Mouse (Mus musculus) stomach, embryonic 14.5 days (tissue): ENCODE data around the gene Cel. TPM values are rescaled to one million over a fixed set of nuclear protein-coding genes. Genes with fewer than 3 reads are reported as not detected.

Experiments used
- ATAC-seq: fragments of 200-750 bp; cut with Nextera tagmentation; 2 replicates; pipeline ENCODE4 v1.8.0; 2017; ENCODE audit warnings: low read depth, moderate TSS enrichment; ENCODE audit not compliant: insufficient number of reproducible peaks, insufficient read depth, low FRiP score
- H3K27ac ChIP-seq: fragments of 300-500 bp; sonication (generic); 2 replicates; pipeline ENCODE4 v1.5.1; 2014; ENCODE audit warnings: mild to moderate bottlenecking, low read length, moderate library complexity, mixed read lengths
- H3K27me3 ChIP-seq: fragments of 300-500 bp; sonication (generic); 2 replicates; pipeline ENCODE4 v1.6.1; 2014; ENCODE audit warnings: low read length, control low read depth, mixed read lengths; ENCODE audit not compliant: control insufficient read depth, insufficient read depth
- H3K36me3 ChIP-seq: fragments of 300-500 bp; sonication (generic); 2 replicates; pipeline ENCODE4 v1.6.1; 2014; ENCODE audit warnings: mild to moderate bottlenecking, control low read depth, low read length, moderate library complexity, mixed read lengths; ENCODE audit not compliant: control insufficient read depth, insufficient read depth
- H3K4me1 ChIP-seq: fragments of 300-500 bp; sonication (generic); 2 replicates; pipeline ENCODE4 v1.6.1; 2014; ENCODE audit warnings: low read length, control low read depth, mixed read lengths; ENCODE audit not compliant: control insufficient read depth, insufficient read depth
- H3K4me2 ChIP-seq: fragments of 300-500 bp; sonication (generic); replicated peaks from 2 replicates; pipeline ENCODE4 v1.6.1; 2014; ENCODE audit warnings: low read depth, low read length, control low read depth
- H3K4me3 ChIP-seq: fragments of 300-500 bp; sonication (generic); 2 replicates; pipeline ENCODE4 v1.5.1; 2014; ENCODE audit warnings: low read depth, low read length, control low read depth
- H3K9ac ChIP-seq: fragments of 300-500 bp; sonication (generic); replicated peaks from 2 replicates; pipeline ENCODE4 v1.6.1; 2014; ENCODE audit warnings: low read depth, mild to moderate bottlenecking, control low read depth, low read length, moderate library complexity, mixed read lengths
- H3K9me3 ChIP-seq: fragments of 300-500 bp; sonication (generic); 2 replicates; pipeline ENCODE4 v1.6.1; 2016; ENCODE audit warnings: low read depth, low read length, control low read depth; ENCODE audit not compliant: control insufficient read depth
- WGBS: fragments of 180-500 bp; shearing (Covaris S2); extraction: QIAGEN DNeasy Blood & Tissue Kit; methylation state at CpG from one replicate; pipeline ENCODE4 v1.1.7; 2014; 5-methylcytosine and 5-hydroxymethylcytosine counted together
- polyA plus RNA-seq: library from polyadenylated mRNA; unstranded; fragments of >200 nt; fragmentation: Nextera tagmentation; extraction: Ambion mirVana; gene quantifications from 2 replicates; pipeline ENCODE4 v1.2.1, GENCODE M21; 2014

The Cel gene
- polyA plus RNA-seq, 1 experiment from 2014 or later, result not detected

GRCm38 (mm10) chr2:28549157-28549556, 14.0 kb downstream of the Cel start:
- H3K9me3 ChIP-seq, result no peaks in the 10 kb centered on the region
- H3K27ac ChIP-seq, result no peak overlapping the region
- peaks cover 74% of the 10 kb centered on the region for H3K36me3 ChIP-seq
- 88% methylated on average over 13 of the region's 13 CpGs for WGBS
- H3K9ac ChIP-seq, result no peak overlapping the region
- H3K4me3 ChIP-seq, result no peak overlapping the region
- no peaks in the 10 kb centered on the region for H3K27me3 ChIP-seq
- H3K4me2 ChIP-seq, result no peak overlapping the region
- no peak for ATAC-seq
- no peaks in the 10 kb centered on the region for H3K4me1 ChIP-seq

GRCm38 (mm10) chr2:28547237-28548172, 15.7 kb downstream of the Cel start:
- Histone ChIP-seq H3K9ac (no peak overlapping the region), H3K4me2 (no peak overlapping the region), H3K36me3 (peaks cover 83% of the 10 kb centered on the region), H3K4me3 (no peak overlapping the region), H3K4me1 (no peaks in the 10 kb centered on the region), H3K27me3 (no peaks in the 10 kb centered on the region), H3K27ac (no peak overlapping the region), H3K9me3 (no peaks in the 10 kb centered on the region)
- peak; percentile 53; the same call in 1 of the 2 replicates for ATAC-seq
- WGBS, result 55% methylated on average over 11 of the region's 11 CpGs

DNA sequence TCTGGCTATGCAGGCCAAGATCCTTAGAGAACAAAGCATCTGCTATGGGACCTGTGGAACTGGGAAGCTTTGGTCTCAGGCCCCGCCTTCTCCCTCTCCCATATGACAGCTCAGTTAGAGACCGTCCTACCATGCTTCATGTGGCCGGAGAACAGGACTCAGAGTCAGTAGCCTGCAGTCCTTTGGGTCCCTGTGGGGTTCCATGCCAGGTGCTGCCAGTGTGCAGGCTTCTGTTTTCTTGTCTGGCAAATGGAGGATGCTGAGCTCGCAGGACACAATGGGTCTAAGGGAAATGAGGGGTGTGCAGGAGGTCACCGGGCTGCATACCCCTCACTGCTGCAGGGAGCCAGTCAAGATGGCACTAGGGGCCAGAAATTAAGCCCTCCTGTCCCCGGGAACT, 16.6 kb downstream of the Cel start:
- no peak overlapping the region for H3K9ac ChIP-seq
- ATAC-seq, result no peak
- peaks cover 80% of the 10 kb centered on the region for H3K36me3 ChIP-seq
- no peak overlapping the region for H3K4me3 ChIP-seq
- no peak overlapping the region for H3K4me2 ChIP-seq
- no peak overlapping the region for H3K27ac ChIP-seq
- no peaks in the 10 kb centered on the region for H3K4me1 ChIP-seq
- H3K27me3 ChIP-seq, result no peaks in the 10 kb centered on the region
- 78% methylated on average over 6 of the region's 6 CpGs for WGBS
- no peaks in the 10 kb centered on the region for H3K9me3 ChIP-seq

DNA sequence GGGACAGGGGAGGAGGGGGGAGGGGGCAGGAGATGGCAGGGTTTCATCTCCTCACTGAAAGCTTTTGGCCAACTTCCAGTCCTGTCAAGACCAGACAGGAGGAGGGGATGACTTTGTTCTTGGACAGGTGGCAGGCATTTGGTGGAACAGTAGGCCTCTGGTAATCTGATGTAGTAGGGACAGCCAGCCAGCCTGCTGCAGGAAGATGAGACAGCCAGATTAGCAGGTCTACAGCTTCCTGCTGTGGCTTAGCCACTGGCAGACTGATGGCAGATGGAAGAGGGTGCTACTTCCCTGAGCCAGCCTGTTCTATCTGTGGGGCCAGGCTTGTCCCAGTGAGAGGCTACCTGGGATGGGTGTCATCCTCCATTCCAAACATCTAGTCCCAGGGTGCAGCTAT, 17.2 kb downstream of the Cel start:
- Histone ChIP-seq H3K4me3 (no peak overlapping the region), H3K36me3 (peaks cover 74% of the 10 kb centered on the region), H3K9me3 (no peaks in the 10 kb centered on the region), H3K4me2 (no peak overlapping the region), H3K27ac (no peak overlapping the region), H3K9ac (no peak overlapping the region), H3K27me3 (no peaks in the 10 kb centered on the region), H3K4me1 (no peaks in the 10 kb centered on the region)
- ATAC-seq, result no peak

- no peak overlapping the region for H3K9ac ChIP-seq
- WGBS, result 93% methylated on average over 8 of the region's 8 CpGs
- no peak overlapping the region for H3K4me2 ChIP-seq
- H3K36me3 ChIP-seq, result peaks cover 55% of the 10 kb centered on the region
- H3K27ac ChIP-seq, result no peak overlapping the region
- H3K27me3 ChIP-seq, result no peaks in the 10 kb centered on the region
- no peak for ATAC-seq
- H3K4me3 ChIP-seq, result no peak overlapping the region
- H3K4me1 ChIP-seq, result peaks cover 19% of the 10 kb centered on the region
- H3K9me3 ChIP-seq, result no peaks in the 10 kb centered on the region
These were observed 19.3 kb downstream of the Cel start for GRCm38 (mm10) chr2:28543894-28544293.

- no peak overlapping the region for H3K9ac ChIP-seq
- H3K36me3 ChIP-seq, result peaks cover 36% of the 10 kb centered on the region
- H3K27ac ChIP-seq, result no peak overlapping the region
- H3K4me1 ChIP-seq, result peaks cover 49% of the 10 kb centered on the region
- 73% methylated on average over 8 of the region's 8 CpGs for WGBS
- no peaks in the 10 kb centered on the region for H3K27me3 ChIP-seq
- no peak overlapping the region for H3K4me3 ChIP-seq
- no peak for ATAC-seq
- H3K4me2 ChIP-seq, result no peak overlapping the region
- no peaks in the 10 kb centered on the region for H3K9me3 ChIP-seq
These were observed 22.5 kb downstream of the Cel start for GRCm38 (mm10) chr2:28540587-28541227.

DNA sequence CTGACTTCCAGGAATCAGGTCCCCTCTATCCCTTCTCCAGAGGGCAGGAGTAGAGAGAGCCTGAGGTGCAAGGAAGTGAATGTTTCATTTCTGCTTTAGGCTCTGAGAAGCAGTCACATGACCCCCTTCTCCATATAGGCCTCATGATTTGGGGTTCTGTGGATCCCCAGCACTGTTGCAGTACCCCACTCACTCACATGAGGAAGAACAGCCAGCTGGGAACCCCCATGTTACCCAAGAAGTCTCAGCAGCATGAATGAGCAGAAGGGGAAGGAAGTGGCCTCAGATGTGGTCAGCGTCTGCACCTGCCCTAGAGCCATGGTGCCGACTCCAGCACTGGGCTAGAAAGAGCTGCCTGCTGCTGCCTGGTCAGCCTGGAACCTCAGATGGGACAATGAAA, 23.3 kb downstream of the Cel start:
- ATAC-seq, result no peak
- peaks cover 57% of the 10 kb centered on the region for H3K4me1 ChIP-seq
- H3K9ac ChIP-seq, result no peak overlapping the region
- 75% methylated on average over 2 of the region's 2 CpGs for WGBS
- peak overlapping the region; percentile 78; the same call in 1 of the 2 replicates for H3K27ac ChIP-seq
- no peak overlapping the region for H3K4me3 ChIP-seq
- H3K9me3 ChIP-seq, result no peaks in the 10 kb centered on the region
- H3K4me2 ChIP-seq, result no peak overlapping the region
- H3K36me3 ChIP-seq, result peaks cover 29% of the 10 kb centered on the region
- H3K27me3 ChIP-seq, result no peaks in the 10 kb centered on the region

DNA sequence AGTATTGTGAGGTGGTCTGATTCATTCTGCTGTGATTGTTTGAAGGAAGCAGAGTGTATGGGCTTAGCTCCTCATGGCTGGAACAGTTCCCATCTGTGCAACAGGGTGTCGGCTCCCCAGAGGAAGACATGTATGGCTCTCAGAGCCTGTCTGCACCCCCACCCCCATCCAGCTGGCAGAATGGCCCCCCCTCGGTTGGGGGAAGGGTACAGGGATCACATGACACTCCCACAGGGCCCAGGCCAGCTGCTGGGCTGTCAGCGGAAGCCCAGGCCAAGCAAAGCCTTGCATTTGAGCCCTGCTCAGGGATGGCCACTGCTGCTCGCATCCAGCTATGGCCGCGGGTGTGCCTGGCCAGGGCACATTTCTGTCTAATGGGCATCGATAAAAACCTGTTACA, 24.0 kb downstream of the Cel start:
- ATAC-seq, result peak; percentile 39; the same call in 1 of the 2 replicates
- H3K4me2 ChIP-seq, result no peak overlapping the region
- H3K4me3 ChIP-seq, result no peak overlapping the region
- WGBS, result 44% methylated on average over 7 of the region's 7 CpGs
- H3K27me3 ChIP-seq, result no peaks in the 10 kb centered on the region
- peaks cover 22% of the 10 kb centered on the region for H3K36me3 ChIP-seq
- peaks cover 64% of the 10 kb centered on the region for H3K4me1 ChIP-seq
- no peaks in the 10 kb centered on the region for H3K9me3 ChIP-seq
- peak overlapping the region; percentile 78; the same call in 1 of the 2 replicates for H3K27ac ChIP-seq
- no peak overlapping the region for H3K9ac ChIP-seq
